Mouse (Mus musculus): ENCODE results near the gene Ttc9. TPM values are rescaled to one million over a fixed set of nuclear protein-coding genes. Genes with fewer than 3 reads are reported as not detected.

Ttc9 gene
- polyA plus RNA-seq (2014; fragmentation: Illumina TruSeq; extraction: RNeasy Lipid Tissue Mini Kit (QIAGEN cat#74804); ENCODE audit: low read depth, low replicate concordance) = 4.0 TPM

DNA sequence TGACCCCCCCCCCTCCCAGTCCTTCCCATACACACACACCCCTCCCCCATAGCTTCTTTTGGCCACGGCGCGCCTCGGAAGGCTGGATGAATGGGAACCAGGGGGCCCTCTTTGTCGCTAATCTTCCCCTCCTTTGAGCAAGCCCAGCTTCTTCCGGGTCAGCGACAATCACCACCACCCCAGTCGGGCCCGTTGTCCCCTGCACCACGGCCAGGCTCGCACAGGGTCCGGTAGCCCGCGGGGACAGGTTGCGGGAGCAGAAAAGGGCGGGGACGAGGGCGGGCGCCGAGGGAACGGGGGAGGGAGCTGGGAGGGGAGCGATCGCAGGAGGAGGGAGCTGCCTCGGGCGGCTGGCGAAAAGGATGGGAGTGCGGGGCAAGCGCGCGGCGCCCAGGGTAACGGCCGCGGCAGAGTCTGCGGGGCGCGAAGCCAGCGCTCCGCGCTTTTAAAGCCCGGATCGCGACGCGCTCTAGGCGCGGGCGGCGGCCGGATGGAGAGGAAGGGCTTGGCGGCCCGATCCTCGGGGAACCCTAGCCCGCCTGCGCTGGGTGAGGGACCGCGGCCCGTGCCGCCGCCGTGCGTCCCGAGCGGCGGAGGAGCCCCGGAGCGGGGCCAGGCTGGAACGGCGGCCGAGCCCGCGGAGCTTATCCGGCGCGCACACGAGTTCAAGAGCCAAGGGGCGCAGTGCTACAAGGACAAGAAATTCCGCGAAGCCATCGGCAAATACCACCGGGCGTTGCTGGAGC is at the start of gene Ttc9:
TSS of gene Ttc9 (plus strand) at position 335 of the 746 bp plus-strand sequence.

DNA sequence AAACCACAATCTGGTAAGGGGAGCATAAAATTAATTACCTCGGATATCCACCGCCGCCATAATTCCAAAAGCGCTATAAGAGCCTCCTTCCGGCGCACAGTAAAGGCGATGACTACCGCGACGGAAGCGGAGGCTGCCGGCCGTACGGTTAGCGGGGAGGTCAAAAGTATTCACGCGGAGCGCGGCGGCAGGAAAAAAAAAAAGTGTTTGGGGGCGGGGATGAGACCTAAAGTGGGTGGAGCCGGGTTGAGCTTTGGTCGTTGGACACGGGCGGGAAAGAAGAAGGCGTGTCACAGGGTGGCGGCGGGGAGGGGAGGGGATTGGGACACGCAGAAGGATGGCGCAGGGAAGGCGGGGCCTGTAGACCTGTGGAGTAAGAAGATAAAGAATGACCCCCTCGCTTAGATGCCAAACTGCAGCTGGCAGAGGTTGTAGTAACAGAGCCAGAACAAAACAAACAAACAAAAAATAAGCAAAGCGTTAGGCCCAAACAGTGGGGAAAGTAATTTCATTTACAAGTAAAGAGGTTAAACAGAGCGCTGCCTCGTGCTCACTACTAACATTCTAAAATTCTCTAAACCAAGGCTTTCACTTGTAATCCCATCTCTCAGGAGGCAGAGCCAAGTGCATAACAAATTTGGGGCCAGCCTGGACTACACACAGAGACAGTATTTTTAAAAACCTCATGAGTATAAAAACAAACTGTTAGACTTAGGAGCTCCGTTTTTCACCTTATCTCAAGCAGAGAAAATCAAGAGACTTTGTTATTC is 36.0 kb upstream of the Ttc9 start, which contains the start of gene Med6:
TSS of gene Med6 (minus strand) at position 107 of the 770 bp plus-strand sequence.

Other genes starting within 250 kb of the Ttc9 start
- gene Adam4, start 209.3 kb upstream of the Ttc9 start, polyA plus RNA-seq (2014; fragmentation: Illumina TruSeq; extraction: RNeasy Lipid Tissue Mini Kit (QIAGEN cat#74804); ENCODE audit: low read depth, low replicate concordance) = 1.0 TPM
- 95.4 TPM for gene Cox16, start 146.1 kb upstream of the Ttc9 start, polyA plus RNA-seq (2014; fragmentation: Illumina TruSeq; extraction: RNeasy Lipid Tissue Mini Kit (QIAGEN cat#74804); ENCODE audit: low read depth, low replicate concordance)
- gene Gm20498, start 98.3 kb upstream of the Ttc9 start, polyA plus RNA-seq (2014; fragmentation: Illumina TruSeq; extraction: RNeasy Lipid Tissue Mini Kit (QIAGEN cat#74804); ENCODE audit: low read depth, low replicate concordance) = 13.1 TPM
- gene Synj2bp, start 98.3 kb upstream of the Ttc9 start, polyA plus RNA-seq (2014; fragmentation: Illumina TruSeq; extraction: RNeasy Lipid Tissue Mini Kit (QIAGEN cat#74804); ENCODE audit: low read depth, low replicate concordance) = 25.5 TPM
- gene Adam21, start 62.8 kb upstream of the Ttc9 start, polyA plus RNA-seq (2014; fragmentation: Illumina TruSeq; extraction: RNeasy Lipid Tissue Mini Kit (QIAGEN cat#74804); ENCODE audit: low read depth, low replicate concordance) = 0.36 TPM
- 26.6 TPM for gene Med6, start 36.2 kb upstream of the Ttc9 start, polyA plus RNA-seq (2014; fragmentation: Illumina TruSeq; extraction: RNeasy Lipid Tissue Mini Kit (QIAGEN cat#74804); ENCODE audit: low read depth, low replicate concordance)
- 2.1 TPM for gene Map3k9, start 149.9 kb downstream of the Ttc9 start, polyA plus RNA-seq (2014; fragmentation: Illumina TruSeq; extraction: RNeasy Lipid Tissue Mini Kit (QIAGEN cat#74804); ENCODE audit: low read depth, low replicate concordance)
- gene Pcnx, start 228.8 kb downstream of the Ttc9 start, polyA plus RNA-seq (2014; fragmentation: Illumina TruSeq; extraction: RNeasy Lipid Tissue Mini Kit (QIAGEN cat#74804); ENCODE audit: low read depth, low replicate concordance) = 46.8 TPM